Comparison of ENCODE assay signal across 24 mouse cellular contexts in genomic region chr1:90688086-90688485, GRCm38 (mm10).
DNase-seq lines count a peak whose midpoint lies in the region; ATAC-seq and TF ChIP-seq lines count a peak whose summit lies in the region.
"Had no signal": no experiment of that assay in that cellular context is flagged by ENCODE, and none has a peak within 500 bp of the region (broad histone marks: within the 10 kb centered on the region; RNA-seq: fewer than 3 reads in every experiment).

No protein-coding gene starts in this region.

- H3K9me3 ChIP-seq in embryonic facial prominence, embryonic 14.5 days (ENCODE audit: control insufficient read depth, low read length): no peaks in the 10 kb centered on the region
- no peaks in the 10 kb centered on the region for H3K9me3 ChIP-seq in embryonic facial prominence, embryonic 10.5 days
- 0 out of 2 replicates have a peak, but pooled peaks cover 4% of the 10 kb centered on the region for H3K9me3 ChIP-seq in limb, embryonic 14.5 days (ENCODE audit: control insufficient read depth, low read length)
- H3K9me3 ChIP-seq in limb, embryonic 10.5 days (replicated peaks): no peaks in the 10 kb centered on the region
- H3K9me3 ChIP-seq in midbrain, postnatal 0 days (ENCODE audit: low read length): no peaks in the 10 kb centered on the region
- no peaks in the 10 kb centered on the region; the same call in 1 of the 2 replicates for H3K9me3 ChIP-seq in midbrain, embryonic 13.5 days
- no peaks in the 10 kb centered on the region for H3K9me3 ChIP-seq in liver, postnatal 0 days (ENCODE audit: low read length)
- H3K9me3 ChIP-seq: embryonic facial prominence, embryonic 15.5 days had no signal

- H3K4me3 ChIP-seq in embryonic facial prominence, embryonic 14.5 days (ENCODE audit: low read depth, low read length): no peak overlapping the region
- H3K4me3 ChIP-seq in embryonic facial prominence, embryonic 10.5 days: no peak overlapping the region
- H3K4me3 ChIP-seq in limb, embryonic 14.5 days (replicated peaks; ENCODE audit: low read length): no peak overlapping the region
- H3K4me3 ChIP-seq in limb, embryonic 10.5 days: no peak overlapping the region
- no peak overlapping the region for H3K4me3 ChIP-seq in midbrain, postnatal 0 days (ENCODE audit: low read depth, low read length)
- no peak overlapping the region for H3K4me3 ChIP-seq in midbrain, embryonic 13.5 days (replicated peaks)
- H3K4me3 ChIP-seq in liver, postnatal 0 days (ENCODE audit: low read depth, low read length): no peak overlapping the region
- H3K4me3 ChIP-seq: embryonic facial prominence, embryonic 15.5 days; gastrocnemius, adult 2 months; hindbrain, embryonic 13.5 days had no signal

- H3K4me1 ChIP-seq in embryonic facial prominence, embryonic 14.5 days (ENCODE audit: control insufficient read depth, insufficient read depth, low read length): no peaks in the 10 kb centered on the region
- H3K4me1 ChIP-seq in embryonic facial prominence, embryonic 10.5 days: no peaks in the 10 kb centered on the region
- 0 out of 2 replicates have a peak, but pooled peaks cover 3% of the 10 kb centered on the region for H3K4me1 ChIP-seq in limb, embryonic 14.5 days (ENCODE audit: control insufficient read depth, insufficient read depth, low read length)
- H3K4me1 ChIP-seq in limb, embryonic 10.5 days: 0 out of 2 replicates have a peak, but pooled peaks cover 2% of the 10 kb centered on the region
- no peaks in the 10 kb centered on the region for H3K4me1 ChIP-seq in midbrain, postnatal 0 days (ENCODE audit: insufficient read depth, low read length)
- H3K4me1 ChIP-seq in midbrain, embryonic 13.5 days (replicated peaks): no peaks in the 10 kb centered on the region
- no peaks in the 10 kb centered on the region for H3K4me1 ChIP-seq in liver, postnatal 0 days (ENCODE audit: insufficient read depth)
- H3K4me1 ChIP-seq: hindbrain, embryonic 13.5 days had no signal

- ATAC-seq in embryonic facial prominence, embryonic 14.5 days (ENCODE audit: low read depth): peak; percentile 42; the same call in 1 of the 2 replicates
- peak; percentile 21; the same call in 1 of the 2 replicates for ATAC-seq in limb, embryonic 14.5 days (ENCODE audit: low FRiP score, low read depth)
- ATAC-seq in midbrain, postnatal 0 days (ENCODE audit: low FRiP score): no peak
- no peak for ATAC-seq in midbrain, embryonic 13.5 days
- no peak for ATAC-seq in liver, postnatal 0 days
- ATAC-seq: CD4-positive, CD25-positive, alpha-beta regulatory T cell, adult 4 months; forebrain, embryonic 14.5 days; forebrain, postnatal 0 days; hindbrain, embryonic 16.5 days; inflammation-experienced regulatory T-cells, adult 6 months had no signal

- TF ChIP-seq CTCF in midbrain, postnatal 0 days (IDR thresholded peaks at IDR 0.05): no peak
- TF ChIP-seq CTCF in liver, postnatal 0 days (IDR thresholded peaks at IDR 0.05; ENCODE audit: low read depth): no peak

- TF ChIP-seq POLR2A in limb, embryonic 14.5 days (IDR thresholded peaks at IDR 0.05; ENCODE audit: borderline replicate concordance, extremely low read depth, insufficient read depth, insufficient read length): no peak

- TF ChIP-seq EP300 in liver, postnatal 0 days (IDR thresholded peaks at IDR 0.05; ENCODE audit: low read depth): no peak

- no peak overlapping the region for H3K27ac ChIP-seq in embryonic facial prominence, embryonic 14.5 days (replicated peaks; ENCODE audit: low read depth, low read length)
- no peak overlapping the region for H3K27ac ChIP-seq in embryonic facial prominence, embryonic 10.5 days (replicated peaks)
- no peak overlapping the region for H3K27ac ChIP-seq in limb, embryonic 14.5 days (replicated peaks; ENCODE audit: low read depth, low read length)
- no peak overlapping the region for H3K27ac ChIP-seq in limb, embryonic 10.5 days
- H3K27ac ChIP-seq in midbrain, postnatal 0 days (ENCODE audit: low read depth, low read length): no peak overlapping the region
- no peak overlapping the region for H3K27ac ChIP-seq in midbrain, embryonic 13.5 days
- H3K27ac ChIP-seq in liver, postnatal 0 days (ENCODE audit: low read depth): no peak overlapping the region
- H3K27ac ChIP-seq: embryonic facial prominence, embryonic 15.5 days; gastrocnemius, adult 2 months; hindbrain, embryonic 13.5 days had no signal

- no peaks in the 10 kb centered on the region for H3K36me3 ChIP-seq in embryonic facial prominence, embryonic 14.5 days (ENCODE audit: control insufficient read depth, insufficient read depth, low read length)
- no peaks in the 10 kb centered on the region for H3K36me3 ChIP-seq in embryonic facial prominence, embryonic 10.5 days (replicated peaks)
- no peaks in the 10 kb centered on the region for H3K36me3 ChIP-seq in limb, embryonic 14.5 days (ENCODE audit: control insufficient read depth, insufficient read depth, low read length)
- no peaks in the 10 kb centered on the region for H3K36me3 ChIP-seq in limb, embryonic 10.5 days
- no peaks in the 10 kb centered on the region for H3K36me3 ChIP-seq in midbrain, postnatal 0 days (ENCODE audit: insufficient read depth, low read length)
- H3K36me3 ChIP-seq in midbrain, embryonic 13.5 days: no peaks in the 10 kb centered on the region
- H3K36me3 ChIP-seq in liver, postnatal 0 days (replicated peaks; ENCODE audit: insufficient read depth, low read length): no peaks in the 10 kb centered on the region
- H3K36me3 ChIP-seq: embryonic facial prominence, embryonic 15.5 days; hindbrain, embryonic 13.5 days had no signal

- no peaks in the 10 kb centered on the region for H3K27me3 ChIP-seq in embryonic facial prominence, embryonic 14.5 days (replicated peaks; ENCODE audit: control insufficient read depth, insufficient read depth, low read length)
- no peaks in the 10 kb centered on the region for H3K27me3 ChIP-seq in embryonic facial prominence, embryonic 10.5 days (replicated peaks; ENCODE audit: low read depth, poor library complexity, severe bottlenecking)
- no peaks in the 10 kb centered on the region for H3K27me3 ChIP-seq in limb, embryonic 14.5 days (ENCODE audit: control insufficient read depth, insufficient read depth, low read length)
- H3K27me3 ChIP-seq in limb, embryonic 10.5 days (ENCODE audit: low read depth, poor library complexity, severe bottlenecking): no peaks in the 10 kb centered on the region
- no peaks in the 10 kb centered on the region for H3K27me3 ChIP-seq in midbrain, postnatal 0 days (ENCODE audit: insufficient read depth, low read length)
- H3K27me3 ChIP-seq in midbrain, embryonic 13.5 days: no peaks in the 10 kb centered on the region
- no peaks in the 10 kb centered on the region for H3K27me3 ChIP-seq in liver, postnatal 0 days (ENCODE audit: insufficient read depth, low read length)
- H3K27me3 ChIP-seq: embryonic facial prominence, embryonic 15.5 days; hindbrain, embryonic 13.5 days had no signal

- no peak overlapping the region for H3K9ac ChIP-seq in embryonic facial prominence, embryonic 14.5 days (ENCODE audit: low read depth, low read length)
- no peak overlapping the region for H3K9ac ChIP-seq in limb, embryonic 14.5 days (ENCODE audit: low read depth, low read length, severe bottlenecking)
- H3K9ac ChIP-seq in midbrain, postnatal 0 days (replicated peaks; ENCODE audit: low read length, poor library complexity, severe bottlenecking): no peak overlapping the region
- H3K9ac ChIP-seq in midbrain, embryonic 13.5 days (replicated peaks): no peak overlapping the region
- no peak overlapping the region for H3K9ac ChIP-seq in liver, postnatal 0 days (replicated peaks)
- H3K9ac ChIP-seq: embryonic facial prominence, embryonic 15.5 days; forebrain, postnatal 0 days; hindbrain, embryonic 13.5 days had no signal

- peak; percentile 38 for DNase-seq in embryonic facial prominence, embryonic 14.5 days (ENCODE audit: low spot score)
- no peak for DNase-seq in embryonic facial prominence, embryonic 10.5 days (ENCODE audit: low spot score)
- DNase-seq in limb, embryonic 14.5 days (ENCODE audit: low spot score): no peak
- DNase-seq in limb, embryonic 10.5 days (ENCODE audit: low spot score): no peak
- peak; percentile 21 for DNase-seq in midbrain, postnatal 0 days (ENCODE audit: low spot score)
- DNase-seq in liver, postnatal 0 days: no peak
- DNase-seq: adrenal gland, adult 2 months; adrenal gland, postnatal 14 days; cerebellum, adult 11 months; cerebellum, adult 8-10 months; cerebellum, postnatal 36 days; embryo, embryonic 11 days; forebrain, postnatal 0 days; gastrocnemius, adult 2 months; gastrocnemius, postnatal 14 days; heart, adult 11 months had no signal

- H3K4me2 ChIP-seq in embryonic facial prominence, embryonic 14.5 days (ENCODE audit: low read depth, low read length): no peak overlapping the region
- no peak overlapping the region for H3K4me2 ChIP-seq in limb, embryonic 14.5 days (replicated peaks; ENCODE audit: low read depth, low read length, severe bottlenecking)
- no peak overlapping the region for H3K4me2 ChIP-seq in midbrain, postnatal 0 days (ENCODE audit: low read depth, low read length, poor library complexity, severe bottlenecking)
- H3K4me2 ChIP-seq in midbrain, embryonic 13.5 days (replicated peaks): no peak overlapping the region
- no peak overlapping the region for H3K4me2 ChIP-seq in liver, postnatal 0 days (ENCODE audit: low read depth, low read length)
- H3K4me2 ChIP-seq: embryonic facial prominence, embryonic 15.5 days; heart, embryonic 11.5 days; hindbrain, embryonic 13.5 days had no signal

- 72% methylated on average over 5 of the region's 5 CpGs for WGBS in embryonic facial prominence, embryonic 14.5 days
- WGBS in embryonic facial prominence, embryonic 10.5 days: 87% methylated on average over 5 of the region's 5 CpGs
- WGBS in limb, embryonic 14.5 days: 82% methylated on average over 5 of the region's 5 CpGs
- 93% methylated on average over 5 of the region's 5 CpGs for WGBS in limb, embryonic 10.5 days
- 71% methylated on average over 5 of the region's 5 CpGs for whole genome bisulfite sequencing in midbrain, postnatal 0 days
- WGBS in midbrain, embryonic 13.5 days: 79% methylated on average over 5 of the region's 5 CpGs
- WGBS in liver, postnatal 0 days (ENCODE audit: insufficient replicate concordance): 84% methylated on average over 5 of the region's 5 CpGs

Comparison
In these comparisons a context has a peak if more than half of its experiments do, and no peak if none do; other contexts are left out.
1. DNase-seq: peak in embryonic facial prominence, embryonic 14.5 days (single experiment) and midbrain, postnatal 0 days (single experiment); none in embryonic facial prominence, embryonic 10.5 days (single experiment), limb, embryonic 14.5 days (single experiment), limb, embryonic 10.5 days (single experiment) and liver, postnatal 0 days (single experiment).
2. ATAC-seq: peak in embryonic facial prominence, embryonic 14.5 days (single experiment) and limb, embryonic 14.5 days (single experiment); none in midbrain, postnatal 0 days (single experiment), midbrain, embryonic 13.5 days (single experiment) and liver, postnatal 0 days (single experiment).